Mouse (Mus musculus): ENCODE results near the gene Ptprn2. TPM values are rescaled to one million over a fixed set of nuclear protein-coding genes. Genes with fewer than 3 reads are reported as not detected.

Ptprn2 gene
- total RNA-seq, 2 experiments from 2014 or later, result not detected

GRCm38 (mm10) chr12:117049829-117050228 is 564.3 kb downstream of the Ptprn2 start:
- no peak for DNase-seq (ENCODE audit: low spot score)

- no peak for DNase-seq (ENCODE audit: low spot score)
Measured at GRCm38 (mm10) chr12:117053223-117053850, 567.8 kb downstream of the Ptprn2 start.

DNA sequence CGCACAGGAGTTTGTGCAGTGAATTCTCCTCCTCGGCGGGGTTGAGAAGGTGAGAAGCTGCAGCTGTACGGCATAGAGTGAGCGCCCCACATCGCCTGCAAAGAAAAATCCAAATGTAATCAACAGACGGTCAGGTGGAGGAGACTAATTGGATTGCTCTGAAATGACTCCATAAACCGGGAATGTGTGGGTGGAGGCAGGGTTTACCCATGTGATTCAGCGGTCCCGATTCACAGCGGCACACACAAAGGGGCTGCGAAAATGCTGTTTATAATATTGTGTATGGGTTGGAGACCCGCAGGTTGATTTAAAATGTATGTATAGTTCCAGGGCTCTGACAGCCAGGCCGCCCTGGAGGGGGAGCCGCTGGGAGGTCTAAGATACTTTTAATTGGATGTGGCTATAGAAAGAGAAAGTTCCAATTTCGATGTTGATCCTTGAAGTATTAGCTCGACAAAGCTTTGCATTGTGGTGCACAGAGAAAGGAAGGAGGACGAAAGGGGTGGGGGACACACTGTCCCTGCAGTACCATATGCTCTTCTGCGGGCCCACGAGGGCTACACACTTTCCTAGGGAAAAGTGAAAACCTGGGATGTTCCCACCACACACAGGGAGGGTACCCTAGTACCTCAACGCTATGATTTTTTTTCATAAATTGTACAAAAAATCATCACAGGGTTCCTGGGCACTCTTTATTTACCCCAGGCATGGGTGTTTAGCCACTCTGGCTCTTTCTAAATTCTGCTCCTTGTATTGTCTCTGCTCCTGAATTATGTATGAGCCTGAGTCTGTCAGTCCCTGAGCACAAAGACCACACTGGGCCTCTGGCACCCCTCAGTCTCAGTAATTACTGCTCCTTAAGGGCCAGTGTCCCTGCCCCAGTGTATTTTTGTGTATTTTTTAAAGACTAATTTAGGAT is 568.6 kb downstream of the Ptprn2 start:
- no peak for DNase-seq (ENCODE audit: low spot score)

DNA sequence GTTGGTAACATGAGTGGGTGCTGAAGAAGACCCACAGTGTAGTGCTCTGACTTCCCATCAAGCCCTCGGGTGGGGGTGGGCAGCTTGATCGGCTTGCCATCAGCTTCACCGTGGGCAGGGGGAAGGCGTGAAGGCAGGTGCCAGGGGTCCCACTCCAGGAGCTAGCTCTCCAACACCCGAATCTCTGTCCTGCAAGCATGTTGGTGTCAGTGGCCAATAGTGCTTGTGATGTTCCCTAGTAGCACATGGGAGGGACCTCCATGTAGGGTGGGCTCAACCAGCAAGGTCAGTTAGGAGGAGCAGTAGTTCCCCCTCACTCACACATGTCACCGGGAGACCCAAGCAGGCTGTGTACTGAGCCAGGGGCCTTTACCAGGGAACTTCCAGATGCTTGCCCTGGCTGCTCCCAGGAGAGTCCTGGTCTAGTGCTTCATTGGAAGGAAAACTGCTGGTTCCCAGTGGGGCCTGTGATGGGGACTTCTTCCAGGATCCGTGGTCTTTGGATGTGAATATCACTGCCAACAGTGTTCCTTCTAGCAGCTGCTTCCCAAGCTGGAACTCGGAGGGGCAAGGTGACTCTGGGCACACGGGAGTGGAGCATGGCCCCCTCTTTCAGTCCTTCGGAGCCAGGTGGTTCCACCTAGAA is 569.5 kb downstream of the Ptprn2 start:
- no peak for DNase-seq (ENCODE audit: low spot score)

- no peak for DNase-seq (ENCODE audit: low spot score)
Measured at GRCm38 (mm10) chr12:117058184-117058958, 572.9 kb downstream of the Ptprn2 start.

DNA sequence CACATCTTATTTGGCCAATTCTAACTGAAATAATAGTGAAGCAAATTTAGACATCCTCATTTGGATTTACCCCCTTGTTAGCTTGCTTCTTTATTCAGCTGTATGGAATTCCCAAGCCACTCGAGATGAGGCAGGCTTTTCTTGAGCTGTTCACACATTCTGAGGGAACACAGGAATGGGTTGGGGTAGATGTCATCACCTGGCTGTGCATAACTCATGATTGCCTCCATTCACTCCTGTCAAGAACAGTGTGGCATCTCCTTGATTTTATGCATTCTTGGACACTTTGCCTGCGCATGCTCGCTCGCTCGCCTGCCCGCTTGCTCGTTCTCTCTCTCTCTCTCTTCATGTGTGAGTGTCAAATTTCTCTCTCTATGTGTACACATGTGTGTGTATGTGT is 573.5 kb downstream of the Ptprn2 start:
- no peak for DNase-seq (ENCODE audit: low spot score)

GRCm38 (mm10) chr12:117077664-117078063 is 592.1 kb downstream of the Ptprn2 start:
- DNase-seq (ENCODE audit: low spot score), result no peak

DNA sequence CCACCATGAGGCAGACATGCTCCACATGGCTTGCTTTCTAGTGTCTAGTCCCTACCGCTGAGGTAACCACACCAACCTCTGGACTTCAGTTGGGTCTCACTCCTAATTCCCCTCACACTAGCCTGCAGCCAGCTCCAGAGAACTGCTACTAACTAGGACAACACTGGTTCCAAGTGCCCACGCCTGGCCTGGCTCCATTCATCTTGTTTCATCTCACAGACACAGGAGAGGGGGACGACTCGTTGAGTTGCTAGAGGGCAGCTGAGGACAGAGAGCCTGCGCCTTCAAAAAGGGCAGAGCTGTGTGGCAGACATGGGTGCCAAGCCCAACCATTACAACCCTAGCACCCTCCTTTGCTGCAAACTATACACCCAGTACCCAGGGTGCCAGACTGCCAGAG is 593.4 kb downstream of the Ptprn2 start:
- no peak for DNase-seq (ENCODE audit: low spot score)

DNA sequence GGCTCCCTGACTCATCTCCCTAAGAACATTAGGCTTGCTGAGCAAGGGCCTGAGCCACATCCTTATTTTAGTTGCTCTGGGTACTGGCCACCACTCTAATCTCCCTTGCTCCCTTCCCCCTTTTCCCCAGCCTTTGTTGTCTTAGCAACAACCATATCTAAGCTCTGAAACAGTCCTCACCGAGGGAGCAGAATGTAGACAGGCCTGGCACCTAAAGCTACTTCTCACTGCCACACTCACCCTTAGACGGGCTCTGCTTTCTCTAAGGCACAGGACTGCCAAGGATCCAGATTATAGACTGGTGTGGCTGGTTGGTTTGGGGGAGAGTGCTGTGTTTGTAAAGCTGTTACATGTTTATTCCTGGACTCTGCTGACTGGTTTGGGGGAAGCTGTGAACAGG is 594.2 kb downstream of the Ptprn2 start:
- no peak for DNase-seq (ENCODE audit: low spot score)

- DNase-seq (ENCODE audit: low spot score), result no peak
Measured at GRCm38 (mm10) chr12:117083856-117084701, 598.6 kb downstream of the Ptprn2 start.

DNA sequence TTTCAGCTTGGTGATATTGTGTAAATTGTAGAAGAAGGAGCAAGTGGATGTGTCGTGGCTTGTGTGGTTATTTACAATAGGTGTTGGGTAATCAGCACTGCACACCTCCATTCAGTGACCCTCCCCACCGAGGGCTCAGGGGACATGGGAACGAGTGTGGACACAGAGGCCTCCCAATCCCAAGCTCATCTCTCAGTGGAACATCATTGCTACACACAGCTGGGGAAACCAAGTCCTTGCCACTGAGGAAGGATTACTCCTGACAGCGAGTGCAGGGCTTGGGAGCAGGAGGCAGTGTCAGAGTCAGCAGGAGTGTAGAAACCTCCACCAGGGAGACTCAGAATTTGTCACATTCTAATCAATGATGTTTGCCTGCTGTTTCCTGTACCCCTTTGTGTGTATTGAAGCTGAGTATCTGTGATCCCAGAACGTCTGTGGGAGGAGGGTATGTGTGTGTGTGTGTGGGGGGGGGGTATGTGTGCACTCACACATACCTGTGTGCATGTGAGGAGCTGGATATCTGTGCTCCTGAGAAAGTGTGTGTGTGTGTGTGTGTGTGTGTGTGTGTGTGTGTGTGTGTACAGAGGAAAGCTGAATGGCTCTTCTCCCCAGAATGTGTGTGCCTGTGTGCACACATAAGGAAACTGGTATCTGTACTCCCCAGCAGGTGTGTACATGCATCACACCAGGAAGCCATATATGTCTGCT is 599.3 kb downstream of the Ptprn2 start:
- DNase-seq (ENCODE audit: low spot score), result no peak

GRCm38 (mm10) chr12:117085661-117086335 is 600.3 kb downstream of the Ptprn2 start:
- no peak for DNase-seq (ENCODE audit: low spot score)

DNA sequence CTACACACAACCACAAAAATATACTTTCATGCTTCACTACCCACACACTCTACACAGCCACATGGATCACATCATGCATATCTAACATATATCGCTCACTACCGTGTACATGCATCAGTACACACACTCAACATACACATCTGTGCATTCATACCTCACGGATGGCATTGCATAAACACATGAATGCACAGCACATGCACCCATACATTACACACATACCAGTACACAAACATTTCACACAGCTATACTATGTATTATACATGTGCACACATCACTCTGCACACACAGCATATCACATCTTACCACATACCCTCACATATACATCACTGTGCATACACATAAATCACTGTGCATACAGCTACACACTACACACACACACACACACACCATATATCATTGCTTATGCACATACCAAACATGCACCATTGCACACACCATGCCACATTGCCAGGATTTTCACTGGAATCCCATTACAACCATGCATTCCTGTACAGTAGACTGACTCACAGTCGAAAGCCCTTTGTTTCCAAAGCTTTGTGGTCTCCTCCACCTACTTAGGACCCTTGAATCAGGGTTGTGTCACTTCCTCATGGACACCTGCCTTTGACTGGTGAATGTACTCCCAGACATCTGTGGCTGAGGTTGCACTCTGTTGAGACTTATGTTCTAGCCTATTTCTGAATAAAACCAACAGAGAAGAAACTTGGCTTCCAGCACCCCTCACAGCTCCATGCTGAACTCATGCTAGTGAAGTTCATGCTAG is 607.0 kb downstream of the Ptprn2 start:
- DNase-seq (ENCODE audit: low spot score), result no peak

DNA sequence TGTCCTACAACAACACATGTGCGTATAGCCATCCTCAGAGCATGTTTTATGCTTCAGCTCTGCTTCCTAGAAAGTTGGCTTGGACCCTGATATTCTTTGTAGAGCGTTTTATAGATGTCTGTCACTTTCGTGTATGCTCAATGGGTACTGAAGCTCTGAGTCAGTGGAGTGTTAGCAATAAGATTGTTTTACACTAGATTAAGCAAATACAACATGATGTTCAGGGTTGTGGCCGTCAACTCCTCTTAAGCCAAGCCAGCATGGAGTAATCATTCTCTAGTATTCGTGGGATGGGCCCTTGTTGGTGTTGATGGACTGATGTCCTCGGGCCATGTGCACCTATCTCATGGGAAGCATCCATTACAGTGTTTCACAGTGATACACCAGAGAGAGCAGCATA is 610.4 kb downstream of the Ptprn2 start:
- DNase-seq (ENCODE audit: low spot score), result no peak

DNA sequence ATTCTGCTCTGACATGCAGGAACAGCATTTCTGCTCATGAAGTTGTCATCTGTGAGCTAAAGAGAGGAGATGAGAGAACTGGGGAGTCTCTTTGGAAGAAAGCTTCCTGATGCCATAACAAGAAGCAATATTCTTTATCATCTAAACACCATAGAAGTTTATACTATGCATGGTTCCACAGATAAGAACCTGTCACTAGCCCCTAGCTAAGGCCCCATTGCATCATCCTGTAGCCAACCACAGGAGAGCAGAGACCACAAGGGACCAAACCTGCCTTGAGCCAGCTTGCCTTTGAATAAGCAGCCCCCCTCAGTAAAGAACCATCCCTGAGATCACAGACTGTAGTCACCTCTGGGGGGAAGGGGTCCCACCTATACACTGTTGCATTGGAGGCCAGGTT is 612.8 kb downstream of the Ptprn2 start:
- DNase-seq (ENCODE audit: low spot score), result no peak

DNA sequence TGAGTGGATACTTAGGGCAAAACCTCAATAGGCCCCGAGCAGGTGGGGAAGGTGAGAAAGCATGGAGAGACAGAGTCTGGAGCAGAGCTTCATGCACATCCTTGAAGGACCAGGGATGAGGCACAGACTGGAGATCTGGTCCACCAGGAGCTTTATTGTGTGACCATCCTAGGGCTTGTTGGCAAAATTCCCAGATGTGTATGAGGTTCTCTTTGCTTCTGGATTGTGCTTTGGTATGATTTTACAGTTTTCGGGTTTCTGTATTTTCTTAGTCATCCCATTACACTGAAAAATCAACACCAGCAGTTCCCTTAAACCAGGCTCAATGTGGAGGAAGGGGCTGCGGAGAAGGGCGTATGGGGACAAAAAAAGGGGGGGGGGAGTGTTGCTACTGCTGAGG is 621.2 kb downstream of the Ptprn2 start:
- no peak for DNase-seq (ENCODE audit: low spot score)

DNA sequence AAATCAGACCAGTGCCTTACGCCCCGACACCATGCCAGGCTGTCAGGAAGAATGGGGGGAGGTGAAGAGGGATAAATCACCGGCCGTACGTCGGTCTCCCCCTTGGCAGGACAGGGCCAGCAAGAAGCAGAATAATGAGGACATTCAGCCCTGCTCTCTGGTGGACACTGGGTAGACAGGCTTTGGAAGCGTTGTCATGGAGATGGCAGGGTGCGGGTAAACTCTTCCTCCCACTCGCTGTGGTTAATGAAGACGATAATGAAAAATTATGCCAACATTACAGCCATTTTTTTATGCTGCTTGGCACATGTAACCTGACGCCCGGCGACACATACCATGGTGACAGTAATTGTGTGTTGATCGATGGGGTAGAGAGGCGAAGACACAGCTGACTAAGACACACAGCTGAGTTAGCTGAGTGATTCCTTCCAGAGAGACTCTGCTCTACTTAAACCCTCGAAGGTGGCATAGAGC is 621.7 kb downstream of the Ptprn2 start:
- no peak for DNase-seq (ENCODE audit: low spot score)

- no peak for DNase-seq (ENCODE audit: low spot score)
Measured at GRCm38 (mm10) chr12:117115254-117115865, 629.8 kb downstream of the Ptprn2 start.

Data from gastrocnemius, adult 18-20 months (tissue).